Mouse (Mus musculus): ENCODE data around the gene Rpl3.

- TF ChIP-seq POLR2A (IDR thresholded peaks at IDR 0.05; ENCODE audit: insufficient read depth, low read length) (no peak), CTCF (IDR thresholded peaks at IDR 0.05; ENCODE audit: low read depth, low read length) (no peak)
These were observed 49.5 kb downstream of the Rpl3 start for GRCm38 (mm10) chr15:80042152-80042551.

Measured in ES-Bruce4 (cell line).